Mouse (Mus musculus): ENCODE measurements around the gene Kank3.

DNA sequence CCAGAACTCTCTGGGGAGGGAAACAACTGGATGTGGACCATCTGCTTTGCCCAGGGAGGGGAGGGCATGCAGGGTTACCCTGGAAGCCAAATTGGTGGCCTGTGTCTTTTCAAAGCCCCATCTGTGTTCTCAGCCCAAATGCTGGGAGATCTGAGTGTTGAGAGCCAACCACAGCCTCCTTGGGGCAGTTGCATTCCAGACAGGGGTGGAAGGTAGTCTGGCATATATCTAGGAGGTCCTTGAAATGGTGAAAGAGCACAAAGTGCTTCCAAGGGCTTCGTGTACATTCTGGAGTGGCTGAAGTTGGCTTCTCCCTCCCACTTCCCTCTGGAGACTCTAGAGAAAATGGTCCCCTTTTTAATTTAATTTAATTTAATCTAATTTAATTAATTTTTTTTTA, 5.6 kb upstream of the Kank3 start:
- TF ChIP-seq CTCF (IDR thresholded peaks at IDR 0.05; ENCODE audit: low read depth), result no peak
- no peak for TF ChIP-seq EP300 (optimal IDR thresholded peaks at IDR 0.05)
